In genomic region chr17:80739421-80739820, GRCm38 (mm10) we compare ENCODE assay signal across 25 mouse cellular contexts. TPM values are rescaled to one million over a fixed set of nuclear protein-coding genes. Genes with fewer than 3 reads are reported as not detected.
DNase-seq lines count a peak whose midpoint lies in the region; ATAC-seq lines count a peak whose summit lies in the region.
"Had no signal": no experiment of that assay in that cellular context is flagged by ENCODE, and none has a peak within 500 bp of the region (broad histone marks: within the 10 kb centered on the region; RNA-seq: fewer than 3 reads in every experiment).

No protein-coding gene starts in this region.

- no peak overlapping the region for H3K4me3 ChIP-seq in midbrain, embryonic 14.5 days (replicated peaks; ENCODE audit: low read depth, low read length)
- H3K4me3 ChIP-seq in midbrain, embryonic 15.5 days, result no peak overlapping the region
- H3K4me3 ChIP-seq: embryonic facial prominence, embryonic 12.5 days; embryonic facial prominence, embryonic 15.5 days; forebrain, embryonic 12.5 days; forebrain, embryonic 15.5 days; heart, adult 2 months; heart, embryonic 10.5 days; heart, embryonic 13.5 days; hindbrain, embryonic 12.5 days; hindbrain, embryonic 15.5 days had no signal

- no peak for ATAC-seq in midbrain, embryonic 14.5 days (ENCODE audit: low FRiP score, low TSS enrichment)
- ATAC-seq in midbrain, embryonic 15.5 days (replicated peaks), result no peak
- ATAC-seq: forebrain, embryonic 15.5 days; Patski had no signal

- peak; percentile 21 for DNase-seq in midbrain, embryonic 14.5 days
- peak; percentile 59 for DNase-seq in adipocyte (ENCODE audit: low spot score)
- DNase-seq in gonadal fat pad, adult 2 months (ENCODE audit: low read depth), result peak; percentile 84
- DNase-seq in retina, postnatal 1 day, result peak; percentile 81
- no peak for DNase-seq in kidney, postnatal 36 days
- DNase-seq in layer of hippocampus, postnatal 10 days (ENCODE audit: low spot score in 2 of 2), result no peak
- DNase-seq: adrenal gland, adult 2 months; adrenal gland, postnatal 25 days; B cell, adult 2 months; cerebellum, adult 11-12 months; cerebellum, adult 8-10 months; gastrocnemius, postnatal 25 days; heart, adult 2 months; heart, postnatal 14 days had no signal

- no peak overlapping the region for H3K27ac ChIP-seq in midbrain, embryonic 14.5 days (replicated peaks; ENCODE audit: low read depth, low read length)
- no peak overlapping the region for H3K27ac ChIP-seq in midbrain, embryonic 15.5 days
- H3K27ac ChIP-seq: embryonic facial prominence, embryonic 12.5 days; embryonic facial prominence, embryonic 15.5 days; forebrain, embryonic 12.5 days; forebrain, embryonic 15.5 days; heart, adult 2 months; heart, embryonic 10.5 days; heart, embryonic 13.5 days; hindbrain, embryonic 12.5 days; hindbrain, embryonic 15.5 days had no signal

- no peaks in the 10 kb centered on the region for H3K36me3 ChIP-seq in midbrain, embryonic 14.5 days (ENCODE audit: control insufficient read depth, insufficient read depth, low read length)
- no peaks in the 10 kb centered on the region for H3K36me3 ChIP-seq in midbrain, embryonic 15.5 days (replicated peaks)
- H3K36me3 ChIP-seq: embryonic facial prominence, embryonic 12.5 days; embryonic facial prominence, embryonic 15.5 days; forebrain, embryonic 12.5 days; forebrain, embryonic 15.5 days; G1E; heart, embryonic 10.5 days; heart, embryonic 13.5 days; hindbrain, embryonic 12.5 days; hindbrain, embryonic 15.5 days had no signal

- WGBS in midbrain, embryonic 14.5 days, result 49% methylated on average over 5 of the region's 5 CpGs
- 41% methylated on average over 5 of the region's 5 CpGs for WGBS in midbrain, embryonic 15.5 days

- no peaks in the 10 kb centered on the region for H3K27me3 ChIP-seq in midbrain, embryonic 14.5 days (ENCODE audit: control insufficient read depth, insufficient read depth, low read length)
- no peaks in the 10 kb centered on the region for H3K27me3 ChIP-seq in midbrain, embryonic 15.5 days (replicated peaks)
- H3K27me3 ChIP-seq: embryonic facial prominence, embryonic 12.5 days; embryonic facial prominence, embryonic 15.5 days; forebrain, embryonic 12.5 days; forebrain, embryonic 15.5 days; heart, embryonic 13.5 days; hindbrain, embryonic 12.5 days; hindbrain, embryonic 15.5 days; Patski had no signal

- H3K4me2 ChIP-seq in midbrain, embryonic 14.5 days (ENCODE audit: low read length), result no peak overlapping the region
- H3K4me2 ChIP-seq in midbrain, embryonic 15.5 days, result no peak overlapping the region
- H3K4me2 ChIP-seq: embryonic facial prominence, embryonic 12.5 days; embryonic facial prominence, embryonic 15.5 days; forebrain, embryonic 12.5 days; forebrain, embryonic 15.5 days; heart, embryonic 13.5 days; hindbrain, embryonic 12.5 days; hindbrain, embryonic 15.5 days had no signal

- H3K4me1 ChIP-seq in midbrain, embryonic 14.5 days (ENCODE audit: control insufficient read depth, insufficient read depth, low read length), result no peaks in the 10 kb centered on the region
- H3K4me1 ChIP-seq in midbrain, embryonic 15.5 days, result no peaks in the 10 kb centered on the region
- H3K4me1 ChIP-seq: embryonic facial prominence, embryonic 12.5 days; embryonic facial prominence, embryonic 15.5 days; forebrain, embryonic 12.5 days; forebrain, embryonic 15.5 days; heart, embryonic 13.5 days; hindbrain, embryonic 12.5 days; hindbrain, embryonic 15.5 days had no signal

- H3K9me3 ChIP-seq in midbrain, embryonic 14.5 days (ENCODE audit: control insufficient read depth, low read length), result no peaks in the 10 kb centered on the region
- no peaks in the 10 kb centered on the region for H3K9me3 ChIP-seq in midbrain, embryonic 15.5 days
- H3K9me3 ChIP-seq: embryonic facial prominence, embryonic 12.5 days; embryonic facial prominence, embryonic 15.5 days; forebrain, embryonic 12.5 days; forebrain, embryonic 15.5 days; heart, embryonic 10.5 days; heart, embryonic 13.5 days; hindbrain, embryonic 12.5 days; hindbrain, embryonic 15.5 days had no signal

- no peak overlapping the region for H3K9ac ChIP-seq in midbrain, embryonic 14.5 days (replicated peaks; ENCODE audit: low read length)
- H3K9ac ChIP-seq in midbrain, embryonic 15.5 days, result no peak overlapping the region
- H3K9ac ChIP-seq: embryonic facial prominence, embryonic 12.5 days; embryonic facial prominence, embryonic 15.5 days; forebrain, embryonic 12.5 days; forebrain, embryonic 15.5 days; heart, embryonic 13.5 days; hindbrain, embryonic 12.5 days; hindbrain, embryonic 15.5 days had no signal

RNA-seq across cellular contexts. Expression of gene Map4k3, which starts 11.1 kb away (rescaled TPM):
- polyA plus RNA-seq in midbrain, embryonic 14.5 days (2014; fragmentation: Nextera tagmentation; extraction: Ambion mirVana), result 32.1 and 39.7 TPM in 2 replicates
- polyA plus RNA-seq in midbrain, embryonic 15.5 days (2015; fragmentation: Nextera tagmentation; extraction: Ambion mirVana), result 26.5 and 26.8 TPM in 2 replicates
- polyA plus RNA-seq in gonadal fat pad, adult 2 months (2012; rRNA removed), result 20.0 and 24.4 TPM in 2 replicates
- 10 to 100 TPM; 72.8 to 78.3 TPM for total RNA-seq in layer of hippocampus, postnatal 10 days (2021)
- polyA plus RNA-seq: G1E had no signal

Comparison
In these comparisons a context has a peak if more than half of its experiments do, and no peak if none do; other contexts are left out.
1. DNase-seq: peak in midbrain, embryonic 14.5 days (single experiment), adipocyte (single experiment), gonadal fat pad, adult 2 months (single experiment) and retina, postnatal 1 day (single experiment); none in kidney, postnatal 36 days (0 of 2) and layer of hippocampus, postnatal 10 days (0 of 2).